Mouse (Mus musculus) CH12.LX (cell line): ENCODE results near the gene Xndc1. TPM values are rescaled to one million over a fixed set of nuclear protein-coding genes. Genes with fewer than 3 reads are reported as not detected.

ENCODE experiments used
- DNase-seq: peaks from one replicate; pipeline ENCODE4 v3.0.0-alpha.2; 2013; ENCODE audit errors: extremely low read depth
- H3K27ac ChIP-seq: 2 replicates; pipeline ENCODE4 v1.5.1; 2012; ENCODE audit warnings: low read depth, mild to moderate bottlenecking, control low read depth, moderate library complexity; ENCODE audit not compliant: insufficient read depth
- H3K27me3 ChIP-seq: replicated peaks from 2 replicates; pipeline ENCODE3; 2012; ENCODE audit warnings: inconsistent platforms
- H3K36me3 ChIP-seq, 2 experiments: replicated peaks in 1 of 2; 2 replicates each; pipeline versions ENCODE3 to v1.6.1; 2012; ENCODE audit warnings: inconsistent platforms in 1 of 2, low read length in 1 of 2, mild to moderate bottlenecking in 1 of 2, mixed read lengths in 1 of 2, moderate library complexity in 1 of 2; ENCODE audit not compliant: control insufficient read depth in 1 of 2, insufficient read depth in 1 of 2
- H3K4me1 ChIP-seq, 2 experiments: 2 replicates each; pipeline ENCODE4 v1.6.1; 2012; ENCODE audit warnings: inconsistent platforms in 1 of 2, moderate library complexity in 1 of 2; ENCODE audit not compliant: insufficient read depth in 2 of 2, control insufficient read depth in 1 of 2
- H3K4me2 ChIP-seq: 2 replicates; pipeline ENCODE4 v1.6.1; 2012; ENCODE audit warnings: low read depth, mild to moderate bottlenecking, control low read depth; ENCODE audit not compliant: poor library complexity, insufficient read depth, severe bottlenecking
- H3K4me3 ChIP-seq, 3 experiments: fragments of 150-350 bp in 1 of 3; sonication (generic) in 1 of 3; replicated peaks in 1 of 3; 2 replicates each; pipeline versions ENCODE3 to v1.5.1; 2011 to 2012; ENCODE audit warnings: low read depth in 2 of 3, low read length in 2 of 3, mild to moderate bottlenecking in 2 of 3, moderate library complexity in 2 of 3, control low read depth in 1 of 3, improper control_type of control experiment in 1 of 3, inconsistent platforms in 1 of 3, mixed read lengths in 1 of 3; ENCODE audit not compliant: poor library complexity in 1 of 3
- H3K79me2 ChIP-seq: replicated peaks from 2 replicates; pipeline ENCODE4 v1.6.1; 2012; ENCODE audit warnings: mild to moderate bottlenecking, moderate library complexity; ENCODE audit not compliant: control insufficient read depth, poor library complexity, insufficient read depth, severe bottlenecking; ENCODE audit errors: extremely low read depth
- H3K9ac ChIP-seq: 2 replicates; pipeline ENCODE4 v1.6.1; 2012; ENCODE audit warnings: low read depth, mild to moderate bottlenecking, control low read depth, moderate library complexity; ENCODE audit not compliant: insufficient read depth
- H3K9me3 ChIP-seq: replicated peaks from 2 replicates; pipeline ENCODE3; 2012; ENCODE audit warnings: low read length, inconsistent platforms, mixed read lengths
- BHLHE40 ChIP-seq: IDR thresholded peaks from 2 replicates; pipeline ENCODE4 v1.6.1; 2011; ENCODE audit warnings: mild to moderate bottlenecking, low read depth, low read length, improper control_type of control experiment
- E2F4 ChIP-seq: IDR thresholded peaks from 2 replicates; pipeline ENCODE4 v1.6.1; 2011; ENCODE audit warnings: low read depth, low read length, improper control_type of control experiment; ENCODE audit not compliant: insufficient replicate concordance
- ELF1 ChIP-seq: IDR thresholded peaks from 2 replicates; pipeline ENCODE4 v1.6.1; 2014; ENCODE audit warnings: low read depth, mild to moderate bottlenecking, inconsistent platforms, low read length, improper control_type of control experiment
- GABPA ChIP-seq: IDR thresholded peaks from 2 replicates; pipeline ENCODE4 v1.6.1; 2012; ENCODE audit warnings: low read depth, low read length, improper control_type of control experiment, inconsistent platforms; ENCODE audit not compliant: insufficient replicate concordance
- HCFC1 ChIP-seq: IDR thresholded peaks from 2 replicates; pipeline ENCODE4 v1.6.1; 2012; ENCODE audit warnings: low read depth, mild to moderate bottlenecking, inconsistent platforms, low read length, improper control_type of control experiment
- JUND ChIP-seq: conservative IDR thresholded peaks from 2 replicates; pipeline ENCODE4 v1.6.1; 2011; ENCODE audit warnings: low read depth, low read length, improper control_type of control experiment
- MAFK ChIP-seq: IDR thresholded peaks from 2 replicates; pipeline ENCODE4 v1.6.1; 2011; ENCODE audit warnings: low read length, improper control_type of control experiment; ENCODE audit not compliant: insufficient replicate concordance
- MAZ ChIP-seq: IDR thresholded peaks from 2 replicates; pipeline ENCODE4 v1.6.1; 2012; ENCODE audit warnings: low read depth, mild to moderate bottlenecking, inconsistent platforms, low read length, improper control_type of control experiment, moderate library complexity
- MEF2A ChIP-seq: IDR thresholded peaks from 2 replicates; pipeline ENCODE4 v1.6.1; 2014; ENCODE audit warnings: low read depth, mild to moderate bottlenecking, inconsistent platforms, low read length, improper control_type of control experiment, borderline replicate concordance
- MXI1 ChIP-seq: IDR thresholded peaks from 2 replicates; pipeline ENCODE4 v1.6.1; 2011; ENCODE audit warnings: mild to moderate bottlenecking, low read depth, low read length, improper control_type of control experiment
- MYC ChIP-seq: IDR thresholded peaks from 2 replicates; pipeline ENCODE4 v1.6.1; 2011; ENCODE audit warnings: low read depth, mild to moderate bottlenecking, improper control_type of control experiment, low read length
- NRF1 ChIP-seq: IDR thresholded peaks from 2 replicates; pipeline ENCODE4 v1.6.1; 2014; ENCODE audit warnings: low read depth, mild to moderate bottlenecking, inconsistent platforms, low read length, improper control_type of control experiment, moderate library complexity
- SIN3A ChIP-seq: IDR thresholded peaks from 2 replicates; pipeline ENCODE4 v1.6.1; 2012; ENCODE audit warnings: low read length, improper control_type of control experiment, inconsistent platforms
- TBP ChIP-seq: conservative IDR thresholded peaks from 2 replicates; pipeline ENCODE4 v1.6.1; 2011; ENCODE audit warnings: low read depth, low read length, improper control_type of control experiment
- TCF12 ChIP-seq: IDR thresholded peaks from 2 replicates; pipeline ENCODE4 v1.6.1; 2014; ENCODE audit warnings: low read depth, mild to moderate bottlenecking, inconsistent platforms, low read length, improper control_type of control experiment
- USF2 ChIP-seq: conservative IDR thresholded peaks from 2 replicates; pipeline ENCODE4 v1.6.1; 2011; ENCODE audit warnings: low read depth, low read length, improper control_type of control experiment
- ZC3H11A ChIP-seq: IDR thresholded peaks from 2 replicates; pipeline ENCODE4 v1.6.1; 2012; ENCODE audit warnings: low read depth, mild to moderate bottlenecking, inconsistent platforms, low read length, improper control_type of control experiment
- ZKSCAN1 ChIP-seq: IDR thresholded peaks from 2 replicates; pipeline ENCODE4 v1.6.1; 2012; ENCODE audit warnings: low read depth, inconsistent platforms, low read length, improper control_type of control experiment, borderline replicate concordance
- ZMIZ1 ChIP-seq: IDR thresholded peaks from 2 replicates; pipeline ENCODE4 v1.6.1; 2012; ENCODE audit warnings: low read depth, mild to moderate bottlenecking, inconsistent platforms, low read length, improper control_type of control experiment
- ZNF384 ChIP-seq: IDR thresholded peaks from 2 replicates; pipeline ENCODE4 v1.6.1; 2012; ENCODE audit warnings: low read depth, low read length, improper control_type of control experiment, inconsistent platforms
- dilution Hi-C: fragments of 300-500 bp; cut with MboI; formaldehyde crosslinking; loops from 2 replicates; pipeline ENCODE4 v1.14.3; 2020; ENCODE audit warnings: low sequenced_read_pairs; ENCODE audit not compliant: extremely low pct_unique_long_range_greater_than_20kb, extremely low pct_ligation_motif_present
- in situ Hi-C: fragments of 300-500 bp; cut with MboI; formaldehyde crosslinking; loops from 3 replicates; pipeline ENCODE4 v1.14.3; 2019; ENCODE audit warnings: low sequenced_read_pairs, low pct_ligation_motif_present, low pct_unique_long_range_greater_than_20kb, mixed read lengths
- polyA plus RNA-seq: library from polyadenylated mRNA; unstranded; fragments of >175 nt; gene quantifications from 2 replicates; pipeline ENCODE4 v1.2.1, GENCODE M21; 2012; ENCODE audit warnings: low read depth; ENCODE audit not compliant: insufficient read length
- total RNA-seq, 2 experiments: library from RNA; depleted of rRNA; stranded (reverse); fragments of 300-350 nt in 1 of 2; fragments of >200 nt in 1 of 2; gene quantifications; 2 replicates each; pipeline ENCODE4 v1.2.3; 2012 to 2014

Gene Xndc1
- total and polyA plus RNA-seq, 3 experiments: 15.4 to 26.7 (median 19.8) TPM

GRCm38 (mm10) chr7:102018034-102018433, 47.3 kb upstream of the Xndc1 start:
- Histone ChIP-seq H3K27ac (no peak overlapping the region), H3K9me3 (no peaks in the 10 kb centered on the region), H3K27me3 (no peaks in the 10 kb centered on the region), H3K9ac (no peak overlapping the region), H3K79me2 (no peaks in the 10 kb centered on the region), H3K4me2 (no peak overlapping the region), H3K4me1 (peaks cover 6 to 23% of the 10 kb centered on the region in 2 experiments; a peak in 3 of 4 replicates), H3K4me3 (no peak overlapping the region), H3K36me3 (peaks cover 56 to 93% of the 10 kb centered on the region in 2 experiments)
- TF ChIP-seq USF2 (no peak), GABPA (no peak), TBP (no peak), HCFC1 (no peak), BHLHE40 (no peak), ZMIZ1 (no peak), MAFK (no peak), E2F4 (no peak), ZC3H11A (no peak), SIN3A (no peak)
- in situ Hi-C loops (no loop called here), dilution Hi-C loops (no loop called here)
- DNase-seq: no peak

DNA sequence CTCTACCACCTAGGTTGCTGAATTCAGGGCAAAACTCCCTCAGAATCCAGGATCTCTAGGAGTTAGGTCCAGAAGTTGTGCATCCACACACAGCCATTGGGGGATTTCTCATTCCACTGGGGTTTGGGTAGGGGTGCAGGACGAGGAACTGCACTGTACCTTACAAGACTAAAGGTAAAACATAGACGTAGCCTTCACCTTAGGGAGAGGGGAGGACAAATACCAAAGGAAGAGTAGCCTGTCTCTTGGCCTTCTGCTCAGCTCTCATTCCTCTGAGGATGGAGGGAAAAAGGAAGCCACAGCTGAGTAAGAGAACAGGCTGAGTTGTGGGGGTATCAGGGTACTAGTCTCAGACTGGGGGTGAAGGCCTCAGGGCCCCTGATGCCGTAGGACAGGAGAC, 46.7 kb upstream of the Xndc1 start, which contains the start of gene Il18bp:
Gene Il18bp (minus strand): TSS at position 101 of the 400 bp plus-strand sequence.
- dilution Hi-C loops (no loop called here), in situ Hi-C loops (no loop called here)
- Histone ChIP-seq H3K9me3 (no peaks in the 10 kb centered on the region), H3K9ac (no peak within 1 kb of the TSS), H3K4me2 (no peak within 1 kb of the TSS), H3K4me1 (peaks cover 6 to 23% of the 10 kb centered on the region in 2 experiments; a peak in 3 of 4 replicates), H3K4me3 (no peak within 1 kb of the TSS), H3K36me3 (peaks cover 56 to 93% of the 10 kb centered on the region in 2 experiments), H3K27ac (peak within 1 kb of the TSS; percentile 38; the same call in 1 of the 2 replicates), H3K27me3 (no peaks in the 10 kb centered on the region), H3K79me2 (no peaks in the 10 kb centered on the region)
- DNase-seq: no peak
- no peak for TF ChIP-seq USF2
- TF ChIP-seq ZKSCAN1: no peak
- no peak for TF ChIP-seq MXI1
- no peak for TF ChIP-seq TBP
- no peak for TF ChIP-seq MEF2A
- TF ChIP-seq ZNF384: no peak
- TF ChIP-seq JUND: no peak
- no peak for TF ChIP-seq MAFK
- TF ChIP-seq MAZ: no peak
- no peak for TF ChIP-seq NRF1
- no peak for TF ChIP-seq TCF12
- TF ChIP-seq ELF1: no peak
- TF ChIP-seq MYC: no peak
